Mouse (Mus musculus) lung, postnatal 0 days (tissue): ENCODE measurements at regions not wholly inside any gene's neighbourhood (a gene's known extent, or its start where the extent isn't known, plus 50 kb on each side); places are given as distances from the start of the nearest gene placed in this dataset.

Experiments used
- CTCF ChIP-seq: IDR thresholded peaks from 2 replicates; pipeline ENCODE4 v1.5.1; 2016; ENCODE audit warnings: antibody characterized with exemption, mild to moderate bottlenecking
- EP300 ChIP-seq: IDR thresholded peaks from 2 replicates; pipeline ENCODE4 v1.6.1; 2016; ENCODE audit warnings: antibody characterized with exemption, mild to moderate bottlenecking, control low read depth

- TF ChIP-seq CTCF, result no peak
- TF ChIP-seq EP300, result no peak
Observed at GRCm38 (mm10) chr1:57083134-57083533, 104.7 kb upstream of the Satb2 start.
